Mouse (Mus musculus) left cerebral cortex, postnatal 36 days (tissue): ENCODE data around the gene Olfr681. TPM values are rescaled to one million over a fixed set of nuclear protein-coding genes. Genes with fewer than 3 reads are reported as not detected.
A peak's percentile ranks its signal among the peaks of the same experiment; 100 is the strongest.
"Not testable (repeated sequence)": the region's sequence is repeated elsewhere in the genome, so short reads cannot be mapped to it uniquely, and the experiment has no call there.

Source experiments
- DNase-seq, 2 experiments: peaks; one replicate each; pipeline ENCODE4 v3.0.0; 2021 to 2022; ENCODE audit warnings: low spot score in 2 of 2, mixed read lengths in 1 of 2
- intact Hi-C: fragments of 180-260 bp; cut with DNase I; formaldehyde crosslinking; loops from one replicate; pipeline ENCODE4 v1.15.1; 2025
- total RNA-seq, 2 experiments: library from RNA; stranded (reverse); gene quantifications; 2 replicates each; pipeline ENCODE4 v1.2.3; 2021

Olfr681 gene
- not detected for total RNA-seq

DNA sequence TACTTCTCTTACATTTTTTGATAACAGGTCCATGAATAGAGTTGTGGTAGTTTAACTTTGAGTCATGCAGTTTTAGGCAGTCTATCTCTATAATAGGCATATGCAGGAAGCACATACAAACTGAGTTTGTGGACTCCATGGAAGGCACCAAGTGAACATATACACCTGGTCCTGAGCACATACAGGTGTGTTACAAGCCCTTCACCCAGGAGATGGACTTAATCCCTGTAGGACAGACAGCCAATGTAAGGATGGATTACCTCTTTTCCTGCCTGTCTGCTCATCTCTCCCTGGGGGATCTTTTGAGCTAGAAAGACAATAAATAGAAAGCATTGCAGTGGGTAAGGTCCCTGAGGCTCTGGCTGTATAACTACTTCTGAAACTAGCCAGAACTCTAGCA lies at the start of gene Olfr681:
Olfr681 (plus strand) TSS at position 301 of the 400 bp plus-strand sequence.
- DNase-seq, result no peak

DNA sequence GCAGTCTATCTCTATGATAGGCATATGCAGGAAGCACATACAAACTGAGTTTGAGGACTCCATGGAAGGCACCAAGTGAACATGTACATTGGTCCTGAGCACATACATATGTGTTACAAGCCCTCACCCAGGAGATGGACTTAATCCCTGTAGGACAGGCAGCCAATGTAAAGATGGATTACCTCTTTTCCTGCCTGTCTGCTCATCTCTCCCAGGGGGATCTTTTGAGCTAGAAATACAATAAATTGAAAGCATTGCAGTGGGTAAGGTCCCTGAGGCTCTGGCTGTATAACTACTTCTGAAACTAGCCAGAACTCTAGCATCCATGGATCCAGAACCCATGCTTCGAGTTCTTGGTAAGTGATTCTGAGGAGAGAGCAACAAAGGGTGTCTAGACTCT lies 35.7 kb upstream of the Olfr681 start, which contains the start of gene Olfr679:
Olfr679 (plus strand) TSS at position 301 of the 400 bp plus-strand sequence.
- no peak for DNase-seq
- intact Hi-C loops, result no loop called here

More for the DNA sequence above, at the start of gene Olfr681:
- intact Hi-C loops, result no loop called here

DNA sequence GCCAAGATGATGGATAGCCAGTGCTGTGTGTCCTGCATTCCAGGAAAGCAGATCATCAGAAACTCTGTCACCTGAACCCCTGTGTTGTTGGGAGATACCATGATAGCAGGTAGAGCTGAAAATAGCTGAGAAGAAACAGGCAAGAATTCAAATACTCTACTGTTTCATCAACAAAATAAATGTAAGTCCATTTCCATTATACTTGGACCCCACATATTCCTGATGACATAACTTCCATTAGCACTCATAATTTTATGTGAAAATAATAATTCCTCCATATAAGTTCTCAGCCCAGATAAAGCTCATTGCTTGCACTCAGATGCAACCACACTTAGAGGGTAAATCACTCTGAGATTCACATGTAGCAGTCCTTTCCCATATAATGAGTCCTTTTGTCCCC lies 23.9 kb upstream of the Olfr681 start, which contains the start of gene Olfr680-ps1:
Olfr680-ps1 (minus strand) TSS at position 101 of the 400 bp plus-strand sequence.
- intact Hi-C loops, result not testable (repeated sequence)

DNA sequence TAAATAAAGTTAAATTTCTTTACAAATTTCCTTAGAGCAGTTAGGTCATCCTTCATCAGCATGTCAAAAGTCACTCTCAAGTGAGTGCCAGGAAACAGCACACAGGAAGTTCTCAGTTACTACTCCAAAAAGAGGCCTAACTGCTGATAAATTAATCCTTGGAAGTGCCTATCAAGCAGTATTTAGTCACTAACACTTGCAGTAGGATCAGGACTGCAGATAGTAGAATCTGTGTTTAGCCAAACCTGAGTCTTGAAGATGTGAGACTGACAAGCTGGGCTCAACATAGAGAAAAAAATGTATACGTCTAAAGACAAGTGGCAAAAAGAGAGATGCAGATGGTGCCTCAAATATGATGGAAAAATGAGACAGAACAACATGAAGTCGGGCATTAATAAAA lies 24.6 kb downstream of the Olfr681 start:
- intact Hi-C loops, result no loop called here
- no peak for DNase-seq

More for the DNA sequence above, 23.9 kb upstream of the Olfr681 start, which contains the start of gene Olfr680-ps1:
- DNase-seq, result not testable (repeated sequence)

DNA sequence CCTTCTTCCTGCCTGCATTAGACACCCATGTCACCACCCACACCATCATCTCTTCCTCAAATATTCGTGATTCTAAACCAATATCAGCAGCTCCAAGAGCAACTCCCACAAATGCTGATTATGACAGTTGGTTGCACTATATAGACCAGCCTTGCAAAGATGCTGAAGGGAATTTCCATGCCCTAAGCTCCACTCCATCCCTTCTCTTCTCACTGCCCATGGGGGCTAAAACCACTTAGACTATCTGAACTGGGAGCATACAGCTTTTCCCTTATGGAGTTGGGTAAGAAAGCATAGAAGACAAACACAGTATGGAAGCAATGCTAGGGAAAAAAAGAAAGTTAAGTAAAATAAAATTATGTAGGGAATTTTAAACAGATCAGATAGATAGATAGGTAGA lies 30.3 kb downstream of the Olfr681 start, which contains the start of gene Olfr683:
Olfr683 (minus strand) TSS at position 101 of the 400 bp plus-strand sequence.
- DNase-seq, result no peak
- intact Hi-C loops, result no loop called here

DNA sequence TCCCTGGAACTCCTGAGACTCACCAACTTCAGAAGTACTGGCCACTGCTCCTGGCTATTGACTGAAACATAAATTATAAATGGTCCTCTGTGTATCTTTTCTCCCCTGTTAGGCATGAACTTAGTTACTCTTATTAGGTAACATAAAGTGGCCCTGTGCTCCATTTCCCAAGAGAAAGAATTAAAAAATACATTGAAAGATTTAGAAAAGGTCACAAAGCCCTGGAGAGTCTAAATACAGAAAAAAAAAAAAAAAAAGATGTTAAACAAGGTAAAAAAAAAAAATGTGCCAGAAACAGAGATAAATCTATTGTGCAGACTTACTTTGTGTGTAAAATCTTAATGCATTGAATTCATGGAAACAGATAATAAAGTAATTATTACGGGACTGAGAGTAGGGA lies 46.9 kb downstream of the Olfr681 start, which contains the start of gene Olfr684:
Olfr684 (minus strand) TSS at position 101 of the 400 bp plus-strand sequence.
- no peak for DNase-seq
- intact Hi-C loops, result no loop called here

DNA sequence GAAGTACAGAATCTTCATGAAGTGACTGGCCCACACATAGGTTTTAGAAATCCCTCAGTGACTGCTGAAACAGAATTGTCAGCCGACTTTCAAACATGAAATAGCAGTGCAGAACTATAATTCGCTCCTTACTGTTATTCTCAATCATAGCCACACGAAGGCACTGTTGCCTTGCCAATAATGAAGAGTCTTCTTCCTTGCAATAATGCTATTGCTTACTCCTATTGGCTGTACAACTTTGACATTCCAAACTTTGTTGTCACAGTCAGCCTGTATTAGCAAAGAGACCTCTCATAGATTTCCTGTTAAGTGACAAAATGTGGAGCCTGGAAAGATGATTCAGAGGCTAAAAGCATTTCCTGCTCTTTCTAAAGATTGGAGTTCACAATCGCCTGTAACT lies 54.1 kb downstream of the Olfr681 start:
- DNase-seq, result peak in 1 of 2 experiments; percentile 20
- intact Hi-C loops, result loop anchor here (5.0 kb wide), 2 partner anchors 307 to 347 kb away; no protein-coding TSS in a partner anchor

Other genes with a start within 250 kb of the Olfr681 start
- gene Olfr665, start 238.8 kb upstream of the Olfr681 start, total RNA-seq, result not detected
- not detected for gene Olfr666, start 220.9 kb upstream of the Olfr681 start, total RNA-seq
- not detected for gene Olfr667, start 195.4 kb upstream of the Olfr681 start, total RNA-seq
- gene Olfr668, start 188.8 kb upstream of the Olfr681 start, total RNA-seq, result not detected
- gene Olfr669, start 182.6 kb upstream of the Olfr681 start, total RNA-seq, result not detected
- not detected for gene Olfr670, start 154.2 kb upstream of the Olfr681 start, total RNA-seq
- not detected for gene Olfr671, start 137.7 kb upstream of the Olfr681 start, total RNA-seq
- not detected for gene Olfr672, start 114.8 kb upstream of the Olfr681 start, total RNA-seq
- not detected for gene Olfr675, start 88.4 kb upstream of the Olfr681 start, total RNA-seq
- gene Olfr676, start 84.1 kb upstream of the Olfr681 start, total RNA-seq, result not detected
- gene Olfr677, start 65.5 kb upstream of the Olfr681 start, total RNA-seq, result not detected
- gene Olfr678, start 52.4 kb upstream of the Olfr681 start, total RNA-seq, result not detected
- not detected for gene Olfr679, start 35.6 kb upstream of the Olfr681 start, total RNA-seq
- not detected for gene Olfr680-ps1, start 24.0 kb upstream of the Olfr681 start, total RNA-seq
- gene Olfr683, start 30.2 kb downstream of the Olfr681 start, total RNA-seq, result not detected
- not detected for gene Olfr684, start 46.8 kb downstream of the Olfr681 start, total RNA-seq
- not detected for gene Olfr685, start 69.2 kb downstream of the Olfr681 start, total RNA-seq
- not detected for gene Olfr686, start 90.6 kb downstream of the Olfr681 start, total RNA-seq
- gene Olfr688, start 171.3 kb downstream of the Olfr681 start, total RNA-seq, result not detected
- gene Olfr689, start 194.3 kb downstream of the Olfr681 start, total RNA-seq, result not detected
- 1 to 10 TPM in 1 of 2 experiments, under 1 TPM in 1; 0.27 to 1.7 TPM for gene Olfr690, start 217.3 kb downstream of the Olfr681 start, total RNA-seq
- under 1 TPM; 0.72 to 0.91 TPM for gene Olfr691, start 225.4 kb downstream of the Olfr681 start, total RNA-seq